Mouse (Mus musculus): ENCODE data around the gene Slc12a6. TPM values are rescaled to one million over a fixed set of nuclear protein-coding genes. Genes with fewer than 3 reads are reported as not detected.
A peak's percentile ranks its signal among the peaks of the same experiment; 100 is the strongest.
"Not testable (repeated sequence)": the region's sequence is repeated elsewhere in the genome, so short reads cannot be mapped to it uniquely, and the experiment has no call there.

Gene Slc12a6
- total and polyA plus RNA-seq, 2 experiments from 2014 or later: 14.1 to 69.7 TPM

GRCm38 (mm10) chr2:112282846-112283245 is 17.2 kb downstream of the Slc12a6 start:
- no peak overlapping the region for H3K9ac ChIP-seq (replicated peaks; ENCODE audit: low read length, poor library complexity, severe bottlenecking)
- ATAC-seq (ENCODE audit: low FRiP score): no peak
- DNase-seq (ENCODE audit: low spot score): no peak
- no peak overlapping the region for H3K4me3 ChIP-seq (ENCODE audit: low read depth, low read length)
- no peak overlapping the region for H3K27ac ChIP-seq (ENCODE audit: low read depth, low read length)
- peaks cover 8% of the 10 kb centered on the region; the same call in 1 of the 2 replicates for H3K4me1 ChIP-seq (ENCODE audit: insufficient read depth, low read length)
- H3K9me3 ChIP-seq (ENCODE audit: low read length): no peaks in the 10 kb centered on the region
- H3K27me3 ChIP-seq (ENCODE audit: insufficient read depth, low read length): no peaks in the 10 kb centered on the region
- TF ChIP-seq CTCF (IDR thresholded peaks at IDR 0.05): no peak
- 84% methylated on average over 1 of the region's 1 CpGs for WGBS
- no peaks in the 10 kb centered on the region for H3K36me3 ChIP-seq (ENCODE audit: insufficient read depth, low read length)
- no peak overlapping the region for H3K4me2 ChIP-seq (ENCODE audit: low read depth, low read length, poor library complexity, severe bottlenecking)

- H3K4me1 ChIP-seq (ENCODE audit: insufficient read depth, low read length): peaks cover 8% of the 10 kb centered on the region; the same call in 1 of the 2 replicates
- H3K36me3 ChIP-seq (ENCODE audit: insufficient read depth, low read length): no peaks in the 10 kb centered on the region
- peak overlapping the region; percentile 50; the same call in 1 of the 2 replicates for H3K9ac ChIP-seq (replicated peaks; ENCODE audit: low read length, poor library complexity, severe bottlenecking)
- H3K4me2 ChIP-seq (ENCODE audit: low read depth, low read length, poor library complexity, severe bottlenecking): peak overlapping the region; percentile 74
- H3K9me3 ChIP-seq (ENCODE audit: low read length): no peaks in the 10 kb centered on the region
- H3K27ac ChIP-seq (ENCODE audit: low read depth, low read length): no peak overlapping the region
- no peaks in the 10 kb centered on the region for H3K27me3 ChIP-seq (ENCODE audit: insufficient read depth, low read length)
- peak; percentile 62; the same call in 1 of the 2 replicates for ATAC-seq (ENCODE audit: low FRiP score)
- 1% methylated on average over 21 of the region's 21 CpGs for WGBS
- no peak for TF ChIP-seq CTCF (IDR thresholded peaks at IDR 0.05)
- peak; percentile 70 for DNase-seq (ENCODE audit: low spot score)
- H3K4me3 ChIP-seq (ENCODE audit: low read depth, low read length): peak overlapping the region; percentile 39
These were observed 18.9 kb downstream of the Slc12a6 start for GRCm38 (mm10) chr2:112284363-112285030.

- Histone ChIP-seq H3K9ac (replicated peaks; ENCODE audit: low read length, poor library complexity, severe bottlenecking) (no peak overlapping the region), H3K9me3 (ENCODE audit: low read length) (no peaks in the 10 kb centered on the region), H3K27me3 (ENCODE audit: insufficient read depth, low read length) (no peaks in the 10 kb centered on the region), H3K4me2 (ENCODE audit: low read depth, low read length, poor library complexity, severe bottlenecking) (peak overlapping the region; percentile 74), H3K27ac (ENCODE audit: low read depth, low read length) (no peak overlapping the region), H3K4me3 (ENCODE audit: low read depth, low read length) (peak overlapping the region; percentile 39), H3K36me3 (ENCODE audit: insufficient read depth, low read length) (no peaks in the 10 kb centered on the region), H3K4me1 (ENCODE audit: insufficient read depth, low read length) (peaks cover 8% of the 10 kb centered on the region; the same call in 1 of the 2 replicates)
- no peak for ATAC-seq (ENCODE audit: low FRiP score)
- WGBS: 63% methylated on average over 6 of the region's 6 CpGs
- no peak for TF ChIP-seq CTCF (IDR thresholded peaks at IDR 0.05)
- DNase-seq (ENCODE audit: low spot score): no peak
These were observed 19.4 kb downstream of the Slc12a6 start for GRCm38 (mm10) chr2:112285031-112285390.

- not testable (repeated sequence) for DNase-seq (ENCODE audit: low spot score); H3K9me3 ChIP-seq (ENCODE audit: low read length); ATAC-seq (ENCODE audit: low FRiP score); H3K27me3 ChIP-seq (ENCODE audit: insufficient read depth, low read length); H3K9ac ChIP-seq (replicated peaks; ENCODE audit: low read length, poor library complexity, severe bottlenecking); H3K27ac ChIP-seq (ENCODE audit: low read depth, low read length); H3K4me1 ChIP-seq (ENCODE audit: insufficient read depth, low read length); H3K36me3 ChIP-seq (ENCODE audit: insufficient read depth, low read length); H3K4me2 ChIP-seq (ENCODE audit: low read depth, low read length, poor library complexity, severe bottlenecking); H3K4me3 ChIP-seq (ENCODE audit: low read depth, low read length)
- 97% methylated on average over 1 of the region's 1 CpGs for WGBS
These were observed 20.4 kb downstream of the Slc12a6 start for GRCm38 (mm10) chr2:112286062-112286461.

GRCm38 (mm10) chr2:112287059-112287458 is 21.4 kb downstream of the Slc12a6 start:
- Histone ChIP-seq H3K4me2 (ENCODE audit: low read depth, low read length, poor library complexity, severe bottlenecking) (no peak overlapping the region), H3K9me3 (ENCODE audit: low read length) (no peaks in the 10 kb centered on the region), H3K4me3 (ENCODE audit: low read depth, low read length) (no peak overlapping the region), H3K9ac (replicated peaks; ENCODE audit: low read length, poor library complexity, severe bottlenecking) (no peak overlapping the region), H3K27ac (ENCODE audit: low read depth, low read length) (no peak overlapping the region), H3K36me3 (ENCODE audit: insufficient read depth, low read length) (no peaks in the 10 kb centered on the region), H3K27me3 (ENCODE audit: insufficient read depth, low read length) (no peaks in the 10 kb centered on the region), H3K4me1 (ENCODE audit: insufficient read depth, low read length) (peaks cover 8% of the 10 kb centered on the region; the same call in 1 of the 2 replicates)
- ATAC-seq (ENCODE audit: low FRiP score) (no peak), DNase-seq (ENCODE audit: low spot score) (no peak)
- no peak for TF ChIP-seq CTCF (IDR thresholded peaks at IDR 0.05)
- WGBS: 60% methylated on average over 4 of the region's 4 CpGs

GRCm38 (mm10) chr2:112289507-112289906 is 23.9 kb downstream of the Slc12a6 start:
- WGBS: 94% methylated on average over 3 of the region's 3 CpGs
- H3K36me3 ChIP-seq (ENCODE audit: insufficient read depth, low read length): no peaks in the 10 kb centered on the region
- H3K9me3 ChIP-seq (ENCODE audit: low read length): no peaks in the 10 kb centered on the region
- H3K4me3 ChIP-seq (ENCODE audit: low read depth, low read length): no peak overlapping the region
- no peaks in the 10 kb centered on the region for H3K27me3 ChIP-seq (ENCODE audit: insufficient read depth, low read length)
- ATAC-seq (ENCODE audit: low FRiP score) (no peak), DNase-seq (ENCODE audit: low spot score) (no peak)
- TF ChIP-seq CTCF (IDR thresholded peaks at IDR 0.05): no peak
- no peak overlapping the region for H3K4me2 ChIP-seq (ENCODE audit: low read depth, low read length, poor library complexity, severe bottlenecking)
- peaks cover 4% of the 10 kb centered on the region; the same call in 1 of the 2 replicates for H3K4me1 ChIP-seq (ENCODE audit: insufficient read depth, low read length)
- no peak overlapping the region for H3K9ac ChIP-seq (replicated peaks; ENCODE audit: low read length, poor library complexity, severe bottlenecking)
- no peak overlapping the region for H3K27ac ChIP-seq (ENCODE audit: low read depth, low read length)
